Comparison of ENCODE assay signal across 25 mouse cellular contexts in the genomic region with DNA sequence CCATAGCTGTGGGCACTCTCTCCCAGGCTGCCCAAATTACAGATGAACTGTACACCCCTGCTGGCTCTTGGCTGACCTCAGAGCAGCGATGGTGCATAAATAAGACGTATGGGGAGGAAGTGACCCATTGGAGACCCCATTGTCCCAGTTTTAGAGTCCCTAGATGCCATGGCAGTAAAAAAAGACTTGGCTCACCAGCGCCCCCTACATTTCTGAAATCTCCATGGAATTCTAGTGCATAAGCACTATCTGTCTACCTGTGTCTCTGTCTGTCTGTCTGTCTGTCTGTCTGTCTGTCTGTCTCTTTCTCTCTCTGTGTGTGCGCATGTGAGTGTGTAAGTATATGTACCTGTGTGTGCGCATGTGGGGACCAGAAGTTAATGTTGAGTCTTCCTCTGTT. TPM values are rescaled to one million over a fixed set of nuclear protein-coding genes. Genes with fewer than 3 reads are reported as not detected.
A peak's percentile ranks its signal among the peaks of the same experiment; 100 is the strongest.
DNase-seq lines count a peak whose midpoint lies in the region; ATAC-seq and TF ChIP-seq lines count a peak whose summit lies in the region.
"Had no signal": no experiment of that assay in that cellular context is flagged by ENCODE, and none has a peak within 500 bp of the region (broad histone marks: within the 10 kb centered on the region; RNA-seq: fewer than 3 reads in every experiment).

No protein-coding gene starts in this region.

- TF ChIP-seq CTCF in hindbrain, postnatal 0 days (IDR thresholded peaks at IDR 0.05; ENCODE audit: low read depth) = peak; percentile 16; the same call in 1 of the 2 replicates
- peak; percentile 38 for TF ChIP-seq CTCF in lung, embryonic 14.5 days (IDR thresholded peaks at IDR 0.05; ENCODE audit: low read depth)
- TF ChIP-seq CTCF in bone marrow macrophage, adult 2 months (IDR thresholded peaks at IDR 0.05; ENCODE audit: low read depth, low read length) = peak; percentile 48; the same call in 1 of the 2 replicates
- TF ChIP-seq CTCF in stomach, postnatal 0 days (IDR thresholded peaks at IDR 0.05; ENCODE audit: low read depth) = 0 out of 2 replicates have a peak, but pooled peaks have one; percentile 25
- TF ChIP-seq CTCF in cerebellum, adult 2 months (IDR thresholded peaks at IDR 0.05; ENCODE audit: borderline replicate concordance, insufficient read depth, low read depth, low read length) = no peak

- H3K9ac ChIP-seq in hindbrain, postnatal 0 days (replicated peaks; ENCODE audit: low read length) = no peak overlapping the region
- H3K9ac ChIP-seq in lung, embryonic 14.5 days = no peak overlapping the region
- H3K9ac ChIP-seq in stomach, postnatal 0 days (ENCODE audit: low read length) = no peak overlapping the region
- H3K9ac ChIP-seq: forebrain, postnatal 0 days; heart, embryonic 13.5 days; hindbrain, embryonic 13.5 days; neural tube, embryonic 13.5 days had no signal

- H3K27ac ChIP-seq in hindbrain, postnatal 0 days = no peak overlapping the region
- no peak overlapping the region for H3K27ac ChIP-seq in hindbrain, embryonic 10.5 days
- no peak overlapping the region; the same call in 1 of the 2 replicates for H3K27ac ChIP-seq in lung, embryonic 14.5 days (ENCODE audit: low read depth)
- H3K27ac ChIP-seq in bone marrow macrophage, adult 2 months (ENCODE audit: insufficient read depth, low read depth, low read length) = no peak overlapping the region
- H3K27ac ChIP-seq in stomach, postnatal 0 days (replicated peaks) = no peak overlapping the region
- H3K27ac ChIP-seq in cerebellum, adult 2 months (ENCODE audit: insufficient read depth, low read length) = no peak overlapping the region
- H3K27ac ChIP-seq: embryonic facial prominence, embryonic 10.5 days; heart, embryonic 13.5 days; hindbrain, embryonic 13.5 days; neural tube, embryonic 13.5 days had no signal

- no peak overlapping the region for H3K4me3 ChIP-seq in hindbrain, postnatal 0 days (ENCODE audit: low read length)
- H3K4me3 ChIP-seq in hindbrain, embryonic 10.5 days = no peak overlapping the region
- no peak overlapping the region for H3K4me3 ChIP-seq in lung, embryonic 14.5 days (ENCODE audit: low read depth, low read length)
- no peak overlapping the region for H3K4me3 ChIP-seq in bone marrow macrophage, adult 2 months (ENCODE audit: insufficient read depth, low read length)
- H3K4me3 ChIP-seq in stomach, postnatal 0 days (ENCODE audit: low read depth, low read length) = no peak overlapping the region
- H3K4me3 ChIP-seq in cerebellum, adult 2 months (replicated peaks; ENCODE audit: insufficient read depth, low read depth, low read length) = no peak overlapping the region
- H3K4me3 ChIP-seq: embryonic facial prominence, embryonic 10.5 days; heart, embryonic 13.5 days; hindbrain, embryonic 13.5 days; megakaryocyte, embryonic 14.5 days; neural tube, embryonic 13.5 days had no signal

- no peak overlapping the region for H3K4me2 ChIP-seq in hindbrain, postnatal 0 days (ENCODE audit: low read depth, low read length)
- H3K4me2 ChIP-seq in lung, embryonic 14.5 days = no peak overlapping the region
- H3K4me2 ChIP-seq in stomach, postnatal 0 days (replicated peaks; ENCODE audit: low read depth) = no peak overlapping the region
- H3K4me2 ChIP-seq: heart, embryonic 13.5 days; hindbrain, embryonic 13.5 days; neural tube, embryonic 13.5 days had no signal

- no peaks in the 10 kb centered on the region for H3K27me3 ChIP-seq in hindbrain, postnatal 0 days (ENCODE audit: insufficient read depth, low read length)
- H3K27me3 ChIP-seq in hindbrain, embryonic 10.5 days (ENCODE audit: insufficient read depth, poor library complexity, severe bottlenecking) = no peaks in the 10 kb centered on the region
- no peaks in the 10 kb centered on the region for H3K27me3 ChIP-seq in lung, embryonic 14.5 days (ENCODE audit: insufficient read depth, low read length)
- no peaks in the 10 kb centered on the region for H3K27me3 ChIP-seq in stomach, postnatal 0 days (ENCODE audit: control insufficient read depth, insufficient read depth, low read length)
- H3K27me3 ChIP-seq in cerebellum, adult 2 months (ENCODE audit: control insufficient read depth, insufficient read depth, low read length) = no peaks in the 10 kb centered on the region
- H3K27me3 ChIP-seq: CH12.LX; heart, embryonic 13.5 days; hindbrain, embryonic 13.5 days; megakaryocyte, embryonic 14.5 days; neural tube, embryonic 13.5 days had no signal

- no peak for TF ChIP-seq EP300 in stomach, postnatal 0 days (optimal IDR thresholded peaks at IDR 0.05)

- 67% methylated on average over 5 of the region's 5 CpGs for WGBS in hindbrain, postnatal 0 days
- 74% methylated on average over 5 of the region's 5 CpGs for WGBS in hindbrain, embryonic 10.5 days
- WGBS in lung, embryonic 14.5 days = 66% methylated on average over 5 of the region's 5 CpGs
- 70% methylated on average over 5 of the region's 5 CpGs for WGBS in stomach, postnatal 0 days
- 73% methylated on average over 5 of the region's 5 CpGs for WGBS in cerebellum, adult 2 months

- no peak for ATAC-seq in hindbrain, postnatal 0 days
- ATAC-seq in lung, embryonic 14.5 days (ENCODE audit: insufficient read depth) = no peak
- ATAC-seq in stomach, postnatal 0 days (ENCODE audit: low FRiP score, low TSS enrichment) = no peak
- ATAC-seq: forebrain, postnatal 0 days had no signal

- DNase-seq in hindbrain, postnatal 0 days (ENCODE audit: low spot score) = no peak
- DNase-seq in hindbrain, embryonic 10.5 days (ENCODE audit: low spot score) = no peak
- DNase-seq in lung, embryonic 14.5 days = no peak
- DNase-seq in lung, postnatal 36 days = no peak
- no peak for DNase-seq in stomach, postnatal 0 days (ENCODE audit: low spot score)
- DNase-seq in cerebellum, adult 2 months = no peak
- DNase-seq: adrenal gland, postnatal 36 days; cerebellum, adult 11 months; cerebellum, postnatal 10 days; forebrain, postnatal 0 days; gastrocnemius, postnatal 14 days; heart, adult 11 months; heart, postnatal 14 days; kidney, postnatal 36 days; lung, postnatal 14 days; midbrain, embryonic 14.5 days; right cerebral cortex, adult 18-20 months; thymus, postnatal 14 days had no signal

- TF ChIP-seq POLR2A in bone marrow macrophage, adult 2 months (IDR thresholded peaks at IDR 0.05; ENCODE audit: borderline replicate concordance, low read depth, low read length) = no peak
- TF ChIP-seq POLR2A in cerebellum, adult 2 months (IDR thresholded peaks at IDR 0.05; ENCODE audit: borderline replicate concordance, insufficient read depth, low read length) = no peak

- H3K4me1 ChIP-seq in hindbrain, postnatal 0 days (ENCODE audit: insufficient read depth, low read length) = no peaks in the 10 kb centered on the region
- H3K4me1 ChIP-seq in hindbrain, embryonic 10.5 days (replicated peaks) = peaks cover 6% of the 10 kb centered on the region; the same call in 1 of the 2 replicates
- peaks cover 7% of the 10 kb centered on the region; the same call in 1 of the 2 replicates for H3K4me1 ChIP-seq in lung, embryonic 14.5 days (ENCODE audit: insufficient read depth)
- H3K4me1 ChIP-seq in bone marrow macrophage, adult 2 months (ENCODE audit: control insufficient read depth, insufficient read depth, low read length) = no peaks in the 10 kb centered on the region
- no peaks in the 10 kb centered on the region for H3K4me1 ChIP-seq in stomach, postnatal 0 days (replicated peaks; ENCODE audit: control insufficient read depth, insufficient read depth)
- no peaks in the 10 kb centered on the region for H3K4me1 ChIP-seq in cerebellum, adult 2 months (ENCODE audit: control insufficient read depth, insufficient read depth, low read length)
- H3K4me1 ChIP-seq: megakaryocyte, embryonic 14.5 days had no signal

- H3K36me3 ChIP-seq in hindbrain, postnatal 0 days (ENCODE audit: insufficient read depth, low read length) = no peaks in the 10 kb centered on the region
- no peaks in the 10 kb centered on the region for H3K36me3 ChIP-seq in hindbrain, embryonic 10.5 days
- H3K36me3 ChIP-seq in lung, embryonic 14.5 days (ENCODE audit: insufficient read depth) = no peaks in the 10 kb centered on the region
- H3K36me3 ChIP-seq in stomach, postnatal 0 days (ENCODE audit: control insufficient read depth, insufficient read depth, low read length) = no peaks in the 10 kb centered on the region
- H3K36me3 ChIP-seq: embryonic facial prominence, embryonic 10.5 days; heart, embryonic 13.5 days; hindbrain, embryonic 13.5 days; neural tube, embryonic 13.5 days had no signal

- no peaks in the 10 kb centered on the region for H3K9me3 ChIP-seq in hindbrain, postnatal 0 days (ENCODE audit: low read length)
- H3K9me3 ChIP-seq in hindbrain, embryonic 10.5 days = no peaks in the 10 kb centered on the region
- H3K9me3 ChIP-seq in lung, embryonic 14.5 days (ENCODE audit: low read depth, low read length) = no peaks in the 10 kb centered on the region
- H3K9me3 ChIP-seq in stomach, postnatal 0 days (ENCODE audit: control insufficient read depth, low read length) = no peaks in the 10 kb centered on the region
- H3K9me3 ChIP-seq: embryonic facial prominence, embryonic 10.5 days; heart, embryonic 13.5 days; hindbrain, embryonic 13.5 days; neural tube, embryonic 13.5 days had no signal

RNA-seq across cellular contexts. Expression of a gene that starts 39.8 kb away (rescaled TPM):
- 3.0 and 3.8 TPM in 2 replicates for total RNA-seq in hindbrain, postnatal 0 days (2014; rRNA removed)
- 7.2 and 8.6 TPM in 2 replicates for polyA plus RNA-seq in hindbrain, postnatal 0 days (2015; fragmentation: Nextera tagmentation; extraction: Ambion mirVana)
- polyA plus RNA-seq in hindbrain, embryonic 10.5 days (2016; fragmentation: Nextera tagmentation; extraction: Ambion mirVana) = 0.30 and 0.73 TPM in 2 replicates
- polyA plus RNA-seq in lung, embryonic 14.5 days (2014; fragmentation: Nextera tagmentation; extraction: Ambion mirVana) = 0.72 and 2.4 TPM in 2 replicates
- not detected in 2 replicates for polyA plus RNA-seq in bone marrow macrophage, adult 2 months (2012; ENCODE audit: insufficient read depth, insufficient read length, missing spikeins)
- polyA plus RNA-seq in stomach, postnatal 0 days (2015; fragmentation: Nextera tagmentation; extraction: Ambion mirVana) = 4.3 and 4.6 TPM in 2 replicates
- 0.25 and 0.43 TPM in 2 replicates for polyA plus RNA-seq in cerebellum, adult 2 months (2012; rRNA removed)
